Mouse (Mus musculus): ENCODE results near the gene C730034F03Rik.

C730034F03Rik gene

DNA sequence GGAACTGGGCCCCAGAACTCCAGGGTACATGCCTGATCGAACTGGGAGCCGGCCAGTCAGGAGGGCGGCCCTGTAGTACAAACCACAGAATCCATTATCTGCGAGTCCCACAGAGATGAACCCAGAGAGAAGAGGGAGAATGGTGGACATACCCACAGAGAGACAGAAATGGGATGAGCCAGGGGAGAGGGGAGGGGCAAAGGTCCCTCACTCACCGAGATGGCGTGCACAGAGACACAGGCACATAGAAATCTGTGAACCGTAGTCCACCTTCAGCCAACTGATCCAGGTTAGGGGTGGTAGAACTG is 45.9 kb downstream of the C730034F03Rik start:
- no peak for DNase-seq (ENCODE audit: low spot score in 2 of 2)

DNA sequence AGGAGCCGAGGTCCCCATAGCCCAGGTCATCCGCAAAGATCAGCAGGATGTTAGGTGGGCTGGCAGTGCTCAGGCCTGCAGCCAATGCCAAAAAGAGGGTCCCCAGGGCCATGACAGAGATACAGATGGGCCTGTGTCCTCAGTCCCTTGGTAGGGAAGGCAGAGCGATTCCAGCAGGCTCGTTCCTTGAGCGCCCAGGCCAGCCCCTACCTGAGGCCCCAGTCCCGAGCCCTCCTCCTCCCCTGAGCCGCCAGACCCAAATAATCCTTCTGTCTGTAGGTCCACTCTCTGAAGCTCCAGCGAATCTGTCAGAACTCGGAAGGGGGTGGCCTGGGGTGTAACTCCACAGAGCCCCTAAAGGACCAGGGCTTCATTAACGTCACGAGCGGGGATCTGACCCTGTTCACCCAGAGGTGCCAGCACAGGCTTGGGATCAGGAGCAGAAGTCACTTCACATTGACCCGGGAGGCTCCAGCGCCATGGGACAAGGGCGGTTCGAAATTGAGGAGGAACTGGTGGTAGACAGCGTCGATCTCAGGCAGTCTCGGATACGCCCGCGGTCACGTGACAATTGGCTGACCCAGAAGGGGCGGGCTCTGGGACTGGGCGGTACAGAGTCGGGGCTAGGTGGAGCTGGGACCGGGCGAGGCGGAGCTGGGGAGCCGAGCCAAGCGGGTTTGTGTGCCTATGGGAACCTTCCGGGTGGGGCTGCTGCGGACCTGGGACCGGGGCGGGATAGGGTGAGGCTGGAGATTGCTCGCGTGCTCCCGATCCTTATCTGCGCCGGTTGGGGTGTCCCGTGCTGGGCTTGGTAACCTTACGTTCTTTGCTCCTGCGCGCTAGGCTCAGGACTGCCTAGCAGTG is 46.5 kb downstream of the C730034F03Rik start:
- DNase-seq (ENCODE audit: low spot score in 2 of 2) = peak; percentile 80 to 94

DNA sequence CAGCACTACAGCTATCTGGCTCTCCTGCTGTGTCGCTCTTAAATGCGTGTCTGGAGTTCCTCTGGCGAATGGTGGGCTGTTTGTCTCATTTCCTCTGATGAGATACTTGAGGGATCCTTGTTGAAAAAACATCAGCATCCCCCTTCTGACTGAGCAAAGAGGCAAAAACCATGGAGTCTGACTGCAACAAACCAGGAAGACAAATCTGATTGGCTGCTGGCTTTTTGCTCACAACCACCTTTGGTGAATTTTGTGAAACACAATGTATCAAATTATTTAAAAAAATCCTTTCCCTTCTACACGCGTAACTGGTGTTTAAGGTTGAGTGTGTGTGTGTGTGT is 47.1 kb downstream of the C730034F03Rik start:
- no peak for DNase-seq (ENCODE audit: low spot score in 2 of 2)

DNA sequence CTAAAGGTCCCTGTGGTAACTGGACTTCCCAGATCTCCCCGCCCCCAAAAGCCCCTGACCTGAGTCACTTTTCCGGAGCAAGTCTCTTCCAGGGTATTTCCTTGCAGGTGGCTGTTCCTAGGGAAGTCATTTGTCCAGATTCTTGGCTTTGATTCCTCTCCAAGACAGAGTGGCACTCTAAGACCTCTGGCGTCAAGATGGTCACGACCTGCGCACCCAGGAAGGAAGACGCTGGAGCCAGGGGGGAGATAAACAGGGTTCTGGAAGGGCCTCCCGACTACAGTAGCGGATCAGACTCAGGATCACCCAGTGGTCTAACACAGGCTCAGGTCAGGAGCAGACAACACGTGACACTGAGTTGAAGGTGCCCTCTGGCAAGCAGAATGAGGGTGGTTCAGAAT is 47.7 kb downstream of the C730034F03Rik start, which contains the start of gene Arsa:
Arsa (minus strand) TSS at position 335 of the 401 bp plus-strand sequence.
- DNase-seq (ENCODE audit: low spot score in 2 of 2) = no peak

DNA sequence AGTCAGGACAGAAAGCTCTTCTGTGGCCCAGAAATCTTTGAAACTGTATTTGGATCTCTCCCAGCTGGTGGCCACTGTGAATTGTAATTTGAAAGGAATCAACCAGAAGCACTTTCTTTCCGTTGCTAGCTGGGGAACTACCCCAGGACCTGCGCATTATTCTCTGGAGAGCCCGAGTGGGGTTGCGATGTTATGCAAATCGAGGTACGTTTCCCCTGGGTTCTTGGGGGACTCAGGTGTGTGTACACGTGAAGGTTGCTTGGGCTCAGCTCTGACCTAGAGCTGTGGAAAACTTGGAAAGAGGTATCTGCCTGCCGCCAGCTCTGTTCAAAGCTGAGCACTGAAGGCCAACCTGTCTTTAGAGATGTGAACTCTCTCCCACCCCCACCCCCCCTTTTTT is 48.4 kb downstream of the C730034F03Rik start:
- DNase-seq (ENCODE audit: low spot score in 2 of 2) = no peak

DNA sequence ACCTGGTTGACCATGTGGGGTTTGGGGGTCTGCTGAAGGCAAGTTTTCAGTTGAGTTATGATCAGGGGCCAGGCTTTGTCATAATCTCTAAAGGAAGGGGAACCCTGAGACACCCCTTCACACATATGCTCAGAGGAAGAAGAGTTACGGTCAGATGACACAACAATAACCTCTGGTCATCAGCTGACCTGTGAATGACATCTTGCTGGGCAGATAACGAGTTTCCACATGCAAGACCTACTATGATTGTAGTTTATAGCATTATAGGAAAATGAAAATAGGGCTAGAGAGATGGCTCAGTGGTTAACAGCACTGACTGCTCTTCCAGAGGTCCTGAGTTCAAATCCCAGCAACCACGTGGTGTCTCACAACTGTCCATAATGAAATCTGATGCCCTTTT is 49.2 kb downstream of the C730034F03Rik start:
- DNase-seq (ENCODE audit: low spot score in 2 of 2) = no peak
